Mouse (Mus musculus) embryonic fibroblast, embryonic 13.5 days (primary cell): Measurements from ENCODE around the gene Gsto2. TPM values are rescaled to one million over a fixed set of nuclear protein-coding genes. Genes with fewer than 3 reads are reported as not detected.

ENCODE experiments used
- H3K27ac ChIP-seq: 2 replicates; pipeline ENCODE4 v1.5.1; 2012; ENCODE audit warnings: low read length, control low read depth, inconsistent platforms; ENCODE audit not compliant: insufficient read depth
- H3K4me1 ChIP-seq: 2 replicates; pipeline ENCODE4 v1.6.1; 2011; ENCODE audit warnings: low read length; ENCODE audit not compliant: control insufficient read depth, insufficient read depth
- H3K4me3 ChIP-seq: 2 replicates; pipeline ENCODE4 v1.5.1; 2011; ENCODE audit warnings: mild to moderate bottlenecking, control low read depth, low read length; ENCODE audit not compliant: insufficient read depth
- CTCF ChIP-seq: IDR thresholded peaks from 2 replicates; pipeline ENCODE4 v1.5.1; 2011; ENCODE audit warnings: mild to moderate bottlenecking, control low read depth, low read length, moderate library complexity, borderline replicate concordance; ENCODE audit not compliant: insufficient read depth
- POLR2A ChIP-seq: IDR thresholded peaks from 2 replicates; pipeline ENCODE4 v1.6.1; 2011; ENCODE audit warnings: low read depth, mild to moderate bottlenecking, control low read depth, low read length, moderate library complexity
- polyA plus RNA-seq: library from polyadenylated mRNA; stranded (reverse); fragments of >200 nt; gene quantifications from 2 replicates; pipeline ENCODE4 v1.2.4, GENCODE M21; 2011; ENCODE audit warnings: low read depth; ENCODE audit not compliant: missing spikeins, insufficient read length

Gsto2 gene
- polyA plus RNA-seq, 1 experiment: 0.98 TPM

DNA sequence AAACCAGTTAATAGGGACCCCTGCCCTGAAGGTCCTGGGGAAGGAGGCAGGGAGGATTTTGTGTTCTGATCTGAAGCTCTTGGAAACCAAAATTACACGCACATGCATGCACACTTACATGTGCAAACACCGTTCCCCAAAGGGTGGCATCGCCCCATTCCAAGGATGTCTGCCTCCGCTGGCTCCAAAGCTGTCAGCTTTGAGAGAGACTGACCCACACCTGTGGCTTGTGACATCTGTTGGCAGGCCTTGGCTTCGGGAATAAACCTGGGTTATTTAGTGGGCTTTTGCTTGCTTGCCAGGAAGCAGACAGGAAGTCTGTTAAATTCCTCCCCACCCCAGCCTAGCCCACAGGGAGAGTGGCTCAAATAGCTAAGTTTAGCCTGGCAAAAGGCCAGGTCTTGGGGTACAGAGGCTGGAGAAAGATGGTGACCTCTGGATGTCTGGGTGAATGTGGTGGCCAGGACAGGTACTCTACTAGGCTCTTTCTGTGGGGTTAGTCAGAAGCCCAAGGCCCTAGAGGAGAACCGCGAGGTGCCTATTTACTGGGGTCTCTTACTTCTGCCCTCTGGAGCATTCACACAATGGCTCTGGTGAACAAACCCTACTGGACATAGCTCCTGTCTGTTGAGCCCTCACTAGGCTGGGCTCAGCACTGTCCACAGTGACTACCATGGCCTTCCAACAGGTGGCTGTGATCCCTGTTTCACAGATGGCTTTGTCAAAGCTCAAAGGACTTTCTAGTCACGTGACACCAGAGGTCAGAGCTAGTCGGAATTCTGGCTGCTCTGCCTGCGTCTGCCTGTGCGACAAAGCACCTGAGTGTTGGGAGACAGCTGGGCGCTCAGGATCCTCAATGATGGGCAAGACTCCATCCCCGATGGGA is 37.2 kb downstream of the Gsto2 start:
- H3K27ac ChIP-seq: peak overlapping the region; percentile 4; the same call in 1 of the 2 replicates
- H3K4me3 ChIP-seq: no peak overlapping the region
- H3K4me1 ChIP-seq: peaks cover 26% of the 10 kb centered on the region
- TF ChIP-seq POLR2A (no peak), CTCF (no peak)

DNA sequence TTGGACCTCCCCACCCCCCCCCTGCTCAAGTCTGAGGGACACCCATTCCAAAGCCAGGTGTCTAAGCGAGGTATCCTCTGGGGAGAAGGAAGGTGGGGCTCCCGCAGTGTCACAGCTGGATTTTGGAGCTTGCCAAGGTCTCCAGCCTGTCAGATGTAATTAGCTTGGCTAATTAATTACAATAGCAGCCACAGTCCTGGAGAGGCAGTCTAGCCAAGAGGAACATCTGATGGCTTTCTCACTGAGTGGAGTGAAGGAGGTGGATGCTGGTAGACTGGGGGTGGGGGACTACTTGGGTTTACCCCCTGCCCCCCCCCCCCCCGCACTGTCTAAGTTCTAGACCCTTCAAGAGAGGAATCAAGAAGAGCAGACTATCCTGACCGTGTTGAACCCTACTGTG is 38.3 kb downstream of the Gsto2 start:
- TF ChIP-seq POLR2A: no peak
- no peak overlapping the region for H3K4me3 ChIP-seq
- peaks cover 26% of the 10 kb centered on the region for H3K4me1 ChIP-seq
- H3K27ac ChIP-seq: no peak overlapping the region

DNA sequence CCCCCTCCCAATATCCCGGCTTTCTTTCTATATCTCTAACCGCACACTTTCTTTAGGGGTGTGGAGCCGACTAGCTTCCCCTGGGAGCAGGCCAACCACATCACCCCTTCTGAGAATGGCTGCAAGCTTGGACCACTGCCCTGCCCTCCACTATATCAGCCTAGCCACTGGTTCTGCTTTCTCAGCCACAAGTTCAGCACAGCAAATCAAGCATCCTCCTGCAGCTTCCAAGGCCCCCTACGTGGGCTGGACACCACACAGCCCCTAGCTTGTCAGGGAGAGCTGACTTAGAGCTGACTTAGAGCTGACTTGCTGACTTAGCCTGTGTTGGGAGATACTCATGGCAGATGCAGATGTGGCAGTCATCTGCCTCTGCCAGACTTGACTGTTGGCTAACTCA is 39.7 kb downstream of the Gsto2 start:
- TF ChIP-seq POLR2A (no peak), CTCF (no peak)
- Histone ChIP-seq H3K27ac (no peak overlapping the region), H3K4me1 (peaks cover 32% of the 10 kb centered on the region), H3K4me3 (no peak overlapping the region)

DNA sequence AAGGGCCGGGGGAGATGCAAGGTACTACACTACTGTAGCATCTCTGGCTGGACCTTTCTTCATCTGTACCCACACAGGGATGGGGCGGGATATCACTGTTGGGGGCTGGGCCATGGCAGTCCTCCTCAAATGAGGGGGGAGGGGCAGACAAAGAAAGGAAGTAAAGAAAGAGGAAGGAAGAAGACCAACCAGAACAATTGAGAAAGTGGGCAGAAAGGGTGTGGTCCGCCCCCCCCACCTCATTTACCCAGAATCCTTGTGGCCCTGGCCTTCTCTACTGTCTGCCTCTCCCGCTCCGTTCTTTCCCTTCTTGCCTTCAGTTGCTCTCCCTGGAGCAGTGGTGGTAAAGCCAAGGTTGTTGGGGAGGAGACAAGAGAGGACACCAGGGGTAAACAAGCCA is 40.3 kb downstream of the Gsto2 start:
- Histone ChIP-seq H3K4me1 (peaks cover 37% of the 10 kb centered on the region), H3K4me3 (no peak overlapping the region), H3K27ac (no peak overlapping the region)
- TF ChIP-seq CTCF (no peak), POLR2A (no peak)

DNA sequence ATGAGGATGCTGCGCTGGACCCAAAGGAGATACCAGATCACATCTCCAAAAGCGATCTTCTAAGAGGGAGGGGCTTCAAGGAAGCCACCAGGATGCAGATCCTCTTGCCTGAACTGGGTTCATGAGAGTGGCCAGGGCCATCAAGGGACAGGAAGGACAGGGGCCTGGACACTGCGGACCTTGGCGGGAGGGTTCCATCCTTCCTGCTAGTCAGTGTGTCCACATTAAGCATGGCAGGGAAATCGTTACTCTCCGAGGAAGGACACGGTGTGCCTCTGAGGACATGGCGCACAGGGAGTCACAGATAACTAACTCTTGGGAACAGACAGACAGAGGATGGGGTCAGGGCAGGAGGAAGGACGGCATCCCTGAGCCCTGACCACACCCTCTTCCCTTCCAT is 42.3 kb downstream of the Gsto2 start:
- no peak for TF ChIP-seq CTCF
- peaks cover 22% of the 10 kb centered on the region for H3K4me1 ChIP-seq
- H3K27ac ChIP-seq: no peak overlapping the region
- no peak overlapping the region for H3K4me3 ChIP-seq

DNA sequence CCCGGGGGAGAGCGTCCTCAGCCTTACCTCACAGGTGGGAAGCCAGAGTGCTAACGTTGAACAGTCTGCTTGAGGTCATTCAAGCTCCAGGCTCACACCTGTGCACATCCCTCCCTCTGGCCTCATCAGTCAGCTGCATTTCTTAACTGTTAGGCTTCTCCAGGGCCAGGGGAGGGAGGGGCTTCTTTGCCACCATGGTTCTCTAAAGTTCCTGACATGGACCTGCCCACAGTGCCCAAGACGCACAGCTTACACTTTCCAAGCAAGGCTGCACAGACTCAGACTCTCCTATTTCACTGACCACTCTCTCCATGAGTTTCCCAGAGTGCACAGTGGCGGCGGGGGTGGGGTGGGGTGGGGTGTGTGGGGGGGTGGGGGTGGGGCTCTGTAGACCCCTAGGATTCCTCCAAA is 43.6 kb downstream of the Gsto2 start:
- TF ChIP-seq CTCF: no peak
- H3K27ac ChIP-seq: no peak overlapping the region
- H3K4me1 ChIP-seq: peaks cover 13% of the 10 kb centered on the region
- no peak overlapping the region for H3K4me3 ChIP-seq

DNA sequence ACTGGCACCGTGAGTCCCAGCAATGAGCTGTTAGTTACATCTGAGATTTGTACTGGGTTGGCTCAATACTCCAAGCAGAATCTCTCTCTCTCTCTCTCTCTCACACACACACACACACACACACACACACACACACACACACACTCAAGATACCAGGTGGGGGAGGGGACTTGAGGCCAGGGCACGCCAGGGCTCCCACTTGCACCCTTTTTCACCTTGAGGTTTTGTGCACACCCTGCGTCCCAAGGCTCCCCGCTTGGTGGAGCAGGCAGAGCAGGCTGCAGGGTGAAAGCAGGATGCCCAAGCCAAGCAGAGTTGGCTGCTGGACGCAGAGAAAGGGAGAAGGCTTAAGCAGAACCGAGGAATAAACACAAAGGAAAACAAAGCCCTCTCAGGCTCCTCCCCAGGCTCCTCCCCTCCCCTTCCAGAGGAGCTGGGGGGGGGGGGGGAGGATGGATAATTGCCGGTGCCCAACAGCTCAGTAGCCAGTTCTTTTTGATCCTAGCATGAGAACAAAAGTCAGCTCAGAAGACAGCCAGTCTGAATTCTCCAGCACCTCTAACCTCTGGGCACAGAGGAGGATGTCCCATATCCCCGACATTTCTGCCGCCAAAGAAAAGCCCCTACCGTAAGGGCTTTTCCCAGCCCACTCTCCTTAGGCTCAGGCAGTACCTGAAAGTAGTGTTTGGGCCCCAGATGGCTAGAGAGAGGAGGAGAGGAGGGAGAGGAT is 44.2 kb downstream of the Gsto2 start:
- peaks cover 13% of the 10 kb centered on the region for H3K4me1 ChIP-seq
- H3K27ac ChIP-seq: no peak overlapping the region
- no peak overlapping the region for H3K4me3 ChIP-seq
- TF ChIP-seq CTCF (no peak), POLR2A (no peak)

DNA sequence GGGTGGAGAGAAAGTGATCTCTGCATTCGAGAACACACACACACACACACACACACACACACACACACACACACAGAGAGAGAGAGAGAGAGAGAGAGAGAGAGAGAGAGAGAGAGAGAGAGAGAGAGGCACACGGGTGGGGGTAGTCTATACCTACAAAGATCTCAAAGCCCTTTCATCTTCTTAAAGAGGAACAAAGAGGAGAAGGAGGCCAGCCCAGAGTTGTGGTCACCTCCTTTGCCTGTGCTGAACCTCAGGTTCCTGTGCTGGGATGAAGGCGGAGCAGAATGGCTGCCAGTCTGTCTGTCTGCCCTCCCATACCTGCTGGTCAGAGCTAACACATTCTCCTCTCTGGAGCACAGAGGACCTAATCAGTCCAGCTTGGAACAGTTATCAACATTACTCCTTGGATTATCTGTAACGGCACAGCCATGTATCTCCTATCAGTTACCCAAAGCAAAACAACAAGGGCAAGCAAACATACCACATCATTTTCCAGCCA is 44.8 kb downstream of the Gsto2 start:
- Histone ChIP-seq H3K27ac (no peak overlapping the region), H3K4me3 (no peak overlapping the region), H3K4me1 (peaks cover 13% of the 10 kb centered on the region)
- TF ChIP-seq CTCF (no peak), POLR2A (no peak)

DNA sequence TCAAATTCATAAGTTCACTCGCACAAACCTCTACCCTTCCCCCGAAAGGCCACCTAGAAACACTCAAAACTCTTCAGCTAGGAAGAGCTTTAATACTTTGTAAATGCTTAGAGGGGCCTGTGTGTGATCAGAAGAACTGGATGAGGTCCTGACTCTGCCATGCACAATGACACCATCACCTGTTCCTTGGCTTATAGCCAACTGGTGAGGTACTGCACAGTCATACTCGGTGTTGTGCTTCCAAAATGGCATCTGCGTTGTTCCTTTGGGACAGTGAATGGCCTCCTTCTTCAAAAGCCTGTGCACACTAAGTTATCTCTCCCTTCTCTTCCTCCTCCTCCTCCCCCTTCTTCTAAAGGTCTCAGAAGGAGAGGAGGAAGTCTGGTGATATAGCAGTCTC is 45.4 kb downstream of the Gsto2 start:
- TF ChIP-seq CTCF (no peak), POLR2A (no peak)
- H3K4me1 ChIP-seq: peaks cover 15% of the 10 kb centered on the region
- H3K4me3 ChIP-seq: no peak overlapping the region
- no peak overlapping the region for H3K27ac ChIP-seq

DNA sequence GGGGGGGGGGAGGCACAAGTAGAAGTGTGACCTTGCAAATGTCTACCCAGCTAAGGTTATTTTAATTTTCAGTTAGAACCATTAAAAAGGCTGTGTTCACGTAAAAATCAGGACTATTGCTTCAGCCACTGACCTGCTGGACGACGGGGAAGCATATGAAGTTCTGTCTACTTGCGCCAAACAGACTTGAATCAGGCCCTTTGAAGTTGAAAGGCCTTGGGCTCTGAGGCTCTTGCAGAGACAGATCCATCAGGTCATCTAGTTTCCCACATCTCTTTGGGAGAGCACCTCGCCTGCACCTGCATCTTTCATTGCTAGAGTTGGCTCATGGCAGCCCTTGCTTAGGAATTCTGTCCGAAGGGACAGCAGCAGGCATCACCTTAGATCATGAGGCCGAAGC is 48.0 kb downstream of the Gsto2 start:
- TF ChIP-seq POLR2A (no peak), CTCF (no peak)

More for the DNA sequence above, 48.0 kb downstream of the Gsto2 start:
- peaks cover 18% of the 10 kb centered on the region for H3K4me1 ChIP-seq
- no peak overlapping the region for H3K27ac ChIP-seq
- H3K4me3 ChIP-seq: no peak overlapping the region
